Mouse (Mus musculus) CH12.LX (cell line): ENCODE measurements around the gene Psmb9. TPM values are rescaled to one million over a fixed set of nuclear protein-coding genes. Genes with fewer than 3 reads are reported as not detected.
A peak's percentile ranks its signal among the peaks of the same experiment; 100 is the strongest.

Source experiments
- DNase-seq: peaks from one replicate; pipeline ENCODE4 v3.0.0-alpha.2; 2013; ENCODE audit errors: extremely low read depth
- H3K27ac ChIP-seq: 2 replicates; pipeline ENCODE4 v1.5.1; 2012; ENCODE audit warnings: low read depth, mild to moderate bottlenecking, control low read depth, moderate library complexity; ENCODE audit not compliant: insufficient read depth
- H3K27me3 ChIP-seq: replicated peaks from 2 replicates; pipeline ENCODE3; 2012; ENCODE audit warnings: inconsistent platforms
- H3K36me3 ChIP-seq, 2 experiments: replicated peaks in 1 of 2; 2 replicates each; pipeline versions ENCODE3 to v1.6.1; 2012; ENCODE audit warnings: inconsistent platforms in 1 of 2, low read length in 1 of 2, mild to moderate bottlenecking in 1 of 2, mixed read lengths in 1 of 2, moderate library complexity in 1 of 2; ENCODE audit not compliant: control insufficient read depth in 1 of 2, insufficient read depth in 1 of 2
- H3K4me1 ChIP-seq, 2 experiments: 2 replicates each; pipeline ENCODE4 v1.6.1; 2012; ENCODE audit warnings: inconsistent platforms in 1 of 2, moderate library complexity in 1 of 2; ENCODE audit not compliant: insufficient read depth in 2 of 2, control insufficient read depth in 1 of 2
- H3K4me2 ChIP-seq: 2 replicates; pipeline ENCODE4 v1.6.1; 2012; ENCODE audit warnings: low read depth, mild to moderate bottlenecking, control low read depth; ENCODE audit not compliant: poor library complexity, insufficient read depth, severe bottlenecking
- H3K4me3 ChIP-seq, 3 experiments: fragments of 150-350 bp in 1 of 3; sonication (generic) in 1 of 3; replicated peaks in 1 of 3; 2 replicates each; pipeline versions ENCODE3 to v1.5.1; 2011 to 2012; ENCODE audit warnings: low read depth in 2 of 3, low read length in 2 of 3, mild to moderate bottlenecking in 2 of 3, moderate library complexity in 2 of 3, control low read depth in 1 of 3, improper control_type of control experiment in 1 of 3, inconsistent platforms in 1 of 3, mixed read lengths in 1 of 3; ENCODE audit not compliant: poor library complexity in 1 of 3
- H3K79me2 ChIP-seq: replicated peaks from 2 replicates; pipeline ENCODE4 v1.6.1; 2012; ENCODE audit warnings: mild to moderate bottlenecking, moderate library complexity; ENCODE audit not compliant: control insufficient read depth, poor library complexity, insufficient read depth, severe bottlenecking; ENCODE audit errors: extremely low read depth
- H3K9ac ChIP-seq: 2 replicates; pipeline ENCODE4 v1.6.1; 2012; ENCODE audit warnings: low read depth, mild to moderate bottlenecking, control low read depth, moderate library complexity; ENCODE audit not compliant: insufficient read depth
- H3K9me3 ChIP-seq: replicated peaks from 2 replicates; pipeline ENCODE3; 2012; ENCODE audit warnings: low read length, inconsistent platforms, mixed read lengths
- BHLHE40 ChIP-seq: IDR thresholded peaks from 2 replicates; pipeline ENCODE4 v1.6.1; 2011; ENCODE audit warnings: mild to moderate bottlenecking, low read depth, low read length, improper control_type of control experiment
- CHD2 ChIP-seq: IDR thresholded peaks from 2 replicates; pipeline ENCODE4 v1.6.1; 2011; ENCODE audit warnings: low read length, improper control_type of control experiment
- CTCF ChIP-seq, 2 experiments: IDR thresholded peaks in 1 of 2; conservative IDR thresholded peaks in 1 of 2; 2 replicates each; pipeline ENCODE4 v1.5.1; 2011 to 2012; ENCODE audit warnings: low read depth in 2 of 2, low read length in 2 of 2, improper control_type of control experiment in 1 of 2, inconsistent platforms in 1 of 2, mild to moderate bottlenecking in 1 of 2, moderate library complexity in 1 of 2
- E2F4 ChIP-seq: IDR thresholded peaks from 2 replicates; pipeline ENCODE4 v1.6.1; 2011; ENCODE audit warnings: low read depth, low read length, improper control_type of control experiment; ENCODE audit not compliant: insufficient replicate concordance
- ELF1 ChIP-seq: IDR thresholded peaks from 2 replicates; pipeline ENCODE4 v1.6.1; 2014; ENCODE audit warnings: low read depth, mild to moderate bottlenecking, inconsistent platforms, low read length, improper control_type of control experiment
- EP300 ChIP-seq: IDR thresholded peaks from 2 replicates; pipeline ENCODE4 v1.6.1; 2011; ENCODE audit warnings: low read length, improper control_type of control experiment
- ETS1 ChIP-seq: conservative IDR thresholded peaks from 2 replicates; pipeline ENCODE4 v1.6.1; 2012; ENCODE audit warnings: low read depth, mild to moderate bottlenecking, inconsistent platforms, low read length, improper control_type of control experiment, moderate library complexity
- GABPA ChIP-seq: IDR thresholded peaks from 2 replicates; pipeline ENCODE4 v1.6.1; 2012; ENCODE audit warnings: low read depth, low read length, improper control_type of control experiment, inconsistent platforms; ENCODE audit not compliant: insufficient replicate concordance
- HCFC1 ChIP-seq: IDR thresholded peaks from 2 replicates; pipeline ENCODE4 v1.6.1; 2012; ENCODE audit warnings: low read depth, mild to moderate bottlenecking, inconsistent platforms, low read length, improper control_type of control experiment
- JUND ChIP-seq: conservative IDR thresholded peaks from 2 replicates; pipeline ENCODE4 v1.6.1; 2011; ENCODE audit warnings: low read depth, low read length, improper control_type of control experiment
- KAT2A ChIP-seq: IDR thresholded peaks from 2 replicates; pipeline ENCODE4 v1.6.1; 2012; ENCODE audit warnings: low read length, improper control_type of control experiment, inconsistent platforms; ENCODE audit not compliant: insufficient replicate concordance
- MAX ChIP-seq: IDR thresholded peaks from 2 replicates; pipeline ENCODE4 v1.6.1; 2011; ENCODE audit warnings: low read length, improper control_type of control experiment
- MAZ ChIP-seq: IDR thresholded peaks from 2 replicates; pipeline ENCODE4 v1.6.1; 2012; ENCODE audit warnings: low read depth, mild to moderate bottlenecking, inconsistent platforms, low read length, improper control_type of control experiment, moderate library complexity
- MXI1 ChIP-seq: IDR thresholded peaks from 2 replicates; pipeline ENCODE4 v1.6.1; 2011; ENCODE audit warnings: mild to moderate bottlenecking, low read depth, low read length, improper control_type of control experiment
- MYC ChIP-seq: IDR thresholded peaks from 2 replicates; pipeline ENCODE4 v1.6.1; 2011; ENCODE audit warnings: low read depth, mild to moderate bottlenecking, improper control_type of control experiment, low read length
- NELFE ChIP-seq: IDR thresholded peaks from 2 replicates; pipeline ENCODE4 v1.6.1; 2011; ENCODE audit warnings: low read depth, low read length, improper control_type of control experiment
- NRF1 ChIP-seq: IDR thresholded peaks from 2 replicates; pipeline ENCODE4 v1.6.1; 2014; ENCODE audit warnings: low read depth, mild to moderate bottlenecking, inconsistent platforms, low read length, improper control_type of control experiment, moderate library complexity
- POLR2A ChIP-seq: IDR thresholded peaks from 2 replicates; pipeline ENCODE4 v1.6.1; 2011; ENCODE audit warnings: low read depth, mild to moderate bottlenecking, improper control_type of control experiment, low read length
- RAD21 ChIP-seq: IDR thresholded peaks from 2 replicates; pipeline ENCODE4 v1.6.1; 2011; ENCODE audit warnings: low read depth, mild to moderate bottlenecking, low read length, improper control_type of control experiment, moderate library complexity
- RCOR1 ChIP-seq: conservative IDR thresholded peaks from 2 replicates; pipeline ENCODE4 v1.6.1; 2012; ENCODE audit warnings: low read depth, mild to moderate bottlenecking, inconsistent platforms, low read length, improper control_type of control experiment
- SIN3A ChIP-seq: IDR thresholded peaks from 2 replicates; pipeline ENCODE4 v1.6.1; 2012; ENCODE audit warnings: low read length, improper control_type of control experiment, inconsistent platforms
- SMC3 ChIP-seq: IDR thresholded peaks from 2 replicates; pipeline ENCODE4 v1.6.1; 2011; ENCODE audit warnings: low read depth, low read length, improper control_type of control experiment
- TBP ChIP-seq: conservative IDR thresholded peaks from 2 replicates; pipeline ENCODE4 v1.6.1; 2011; ENCODE audit warnings: low read depth, low read length, improper control_type of control experiment
- TCF12 ChIP-seq: IDR thresholded peaks from 2 replicates; pipeline ENCODE4 v1.6.1; 2014; ENCODE audit warnings: low read depth, mild to moderate bottlenecking, inconsistent platforms, low read length, improper control_type of control experiment
- UBTF ChIP-seq: IDR thresholded peaks from 2 replicates; pipeline ENCODE4 v1.6.1; 2012; ENCODE audit warnings: low read depth, mild to moderate bottlenecking, inconsistent platforms, low read length, improper control_type of control experiment, moderate library complexity
- USF1 ChIP-seq: IDR thresholded peaks from 2 replicates; pipeline ENCODE4 v1.6.1; 2014; ENCODE audit warnings: low read depth, mild to moderate bottlenecking, inconsistent platforms, low read length, improper control_type of control experiment
- USF2 ChIP-seq: conservative IDR thresholded peaks from 2 replicates; pipeline ENCODE4 v1.6.1; 2011; ENCODE audit warnings: low read depth, low read length, improper control_type of control experiment
- ZC3H11A ChIP-seq: IDR thresholded peaks from 2 replicates; pipeline ENCODE4 v1.6.1; 2012; ENCODE audit warnings: low read depth, mild to moderate bottlenecking, inconsistent platforms, low read length, improper control_type of control experiment
- ZKSCAN1 ChIP-seq: IDR thresholded peaks from 2 replicates; pipeline ENCODE4 v1.6.1; 2012; ENCODE audit warnings: low read depth, inconsistent platforms, low read length, improper control_type of control experiment, borderline replicate concordance
- ZMIZ1 ChIP-seq: IDR thresholded peaks from 2 replicates; pipeline ENCODE4 v1.6.1; 2012; ENCODE audit warnings: low read depth, mild to moderate bottlenecking, inconsistent platforms, low read length, improper control_type of control experiment
- ZNF384 ChIP-seq: IDR thresholded peaks from 2 replicates; pipeline ENCODE4 v1.6.1; 2012; ENCODE audit warnings: low read depth, low read length, improper control_type of control experiment, inconsistent platforms
- dilution Hi-C: fragments of 300-500 bp; cut with MboI; formaldehyde crosslinking; loops from 2 replicates; pipeline ENCODE4 v1.14.3; 2020; ENCODE audit warnings: low sequenced_read_pairs; ENCODE audit not compliant: extremely low pct_unique_long_range_greater_than_20kb, extremely low pct_ligation_motif_present
- in situ Hi-C: fragments of 300-500 bp; cut with MboI; formaldehyde crosslinking; loops from 3 replicates; pipeline ENCODE4 v1.14.3; 2019; ENCODE audit warnings: low sequenced_read_pairs, low pct_ligation_motif_present, low pct_unique_long_range_greater_than_20kb, mixed read lengths
- polyA plus RNA-seq: library from polyadenylated mRNA; unstranded; fragments of >175 nt; gene quantifications from 2 replicates; pipeline ENCODE4 v1.2.1, GENCODE M21; 2012; ENCODE audit warnings: low read depth; ENCODE audit not compliant: insufficient read length
- total RNA-seq, 2 experiments: library from RNA; depleted of rRNA; stranded (reverse); fragments of 300-350 nt in 1 of 2; fragments of >200 nt in 1 of 2; gene quantifications; 2 replicates each; pipeline ENCODE4 v1.2.3; 2012 to 2014

The Psmb9 gene
- total and polyA plus RNA-seq, 3 experiments = 159 to 435 (median 192) TPM

DNA sequence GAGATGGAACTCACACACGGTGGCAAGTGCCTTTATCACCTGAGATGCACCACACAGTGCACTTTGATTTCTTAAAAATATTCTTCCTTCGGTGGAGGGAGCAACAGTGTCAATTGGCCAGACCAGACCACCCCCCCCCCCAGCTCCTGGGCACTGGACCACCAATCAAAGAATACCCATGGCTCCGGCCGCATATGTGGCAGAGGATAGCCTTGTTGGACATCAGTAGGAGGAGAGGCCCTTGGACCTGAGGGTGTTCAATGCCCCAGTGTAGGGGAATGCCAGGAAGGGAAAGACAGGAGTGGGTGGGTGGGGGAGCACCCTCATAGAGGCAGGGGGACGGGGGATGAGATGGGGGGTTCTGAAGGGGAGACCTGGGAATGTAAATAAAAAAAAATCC lies 19.2 kb upstream of the Psmb9 start:
- Histone ChIP-seq H3K9ac (no peak overlapping the region), H3K4me1 (peaks cover 11 to 38% of the 10 kb centered on the region in 2 experiments), H3K9me3 (peaks cover 8% of the 10 kb centered on the region), H3K27me3 (no peaks in the 10 kb centered on the region), H3K36me3 (peaks cover 42 to 60% of the 10 kb centered on the region in 2 experiments), H3K27ac (no peak overlapping the region), H3K4me3 (peak overlapping the region in 2 of 3 experiments; percentile 9 to 97), H3K79me2 (peaks cover 26% of the 10 kb centered on the region), H3K4me2 (peak overlapping the region; percentile 73)
- dilution Hi-C loops = no loop called here
- no peak for DNase-seq
- TF ChIP-seq CHD2 (no peak), CTCF (conservative IDR thresholded peaks at IDR 0.05 in 1 of 2, IDR thresholded peaks at IDR 0.05 in 1 of 2; ENCODE audit: low read depth in 2 of 2, low read length in 2 of 2) (no peak), EP300 (no peak), NELFE (no peak), UBTF (no peak), ZMIZ1 (no peak), ZKSCAN1 (no peak), RCOR1 (no peak), E2F4 (no peak), JUND (no peak), MYC (no peak), TBP (no peak), KAT2A (no peak), GABPA (no peak), MXI1 (no peak), ZC3H11A (no peak)
- TF ChIP-seq, all 38 proteins: peak for 0
- in situ Hi-C loops = no loop called here

DNA sequence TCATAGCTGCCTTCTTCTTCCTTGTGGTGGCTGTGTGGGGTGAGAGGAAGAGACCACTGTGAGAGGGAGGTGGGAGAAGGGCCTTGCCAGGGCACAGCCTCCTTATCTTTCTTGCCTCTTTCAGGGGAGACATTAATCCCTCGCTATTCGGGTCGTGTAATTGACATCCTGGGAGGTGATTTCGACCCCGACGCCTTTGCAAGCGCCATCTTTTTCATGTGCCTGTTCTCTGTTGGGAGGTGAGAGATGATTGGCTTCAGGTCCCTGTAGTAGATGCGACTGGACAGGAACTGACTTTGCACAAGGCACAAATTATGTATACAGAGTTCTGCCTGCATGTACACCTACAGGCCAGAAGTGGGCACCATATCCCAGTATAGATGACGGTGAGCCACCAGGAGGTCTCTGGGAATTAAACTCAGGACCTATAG lies 18.2 kb upstream of the Psmb9 start:
- dilution Hi-C loops = no loop called here
- Histone ChIP-seq H3K4me2 (peak overlapping the region; percentile 85), H3K4me3 (peak overlapping the region; percentile 80 to 97 (median 96)), H3K9ac (peak overlapping the region; percentile 93), H3K79me2 (peaks cover 31% of the 10 kb centered on the region), H3K36me3 (peaks cover 46 to 61% of the 10 kb centered on the region in 2 experiments), H3K27me3 (no peaks in the 10 kb centered on the region), H3K9me3 (peaks cover 8% of the 10 kb centered on the region), H3K4me1 (peaks cover 13 to 47% of the 10 kb centered on the region in 2 experiments), H3K27ac (peak overlapping the region; percentile 85)
- TF ChIP-seq SMC3 = peak; percentile 56
- TF ChIP-seq USF1 = no peak
- no peak for TF ChIP-seq ZKSCAN1
- TF ChIP-seq MAX = peak; percentile 64
- peak; percentile 37; the same call in 1 of the 2 replicates for TF ChIP-seq ETS1
- TF ChIP-seq ZNF384 = no peak
- TF ChIP-seq SIN3A = peak; percentile 72
- peak; percentile 85 for TF ChIP-seq TBP
- no peak for TF ChIP-seq USF2
- TF ChIP-seq MAZ = peak; percentile 44; the same call in 1 of the 2 replicates
- peak; percentile 49 for TF ChIP-seq TCF12
- TF ChIP-seq JUND = no peak
- peak; percentile 23; the same call in 1 of the 2 replicates for TF ChIP-seq NRF1
- peak; percentile 31 for TF ChIP-seq HCFC1
- peak; percentile 51; the same call in 1 of the 2 replicates for TF ChIP-seq ELF1
- TF ChIP-seq POLR2A = peak; percentile 70
- TF ChIP-seq CTCF (conservative IDR thresholded peaks at IDR 0.05 in 1 of 2, IDR thresholded peaks at IDR 0.05 in 1 of 2; ENCODE audit: low read depth in 2 of 2, low read length in 2 of 2) = peak; percentile 59 to 84; a peak in 3 of 4 replicates
- TF ChIP-seq RAD21 = peak; percentile 41
- peak; percentile 75 for TF ChIP-seq NELFE
- TF ChIP-seq BHLHE40 = no peak
- no peak for TF ChIP-seq EP300
- no peak for TF ChIP-seq GABPA
- no peak for TF ChIP-seq MXI1
- in situ Hi-C loops = no loop called here
- DNase-seq = peak; percentile 89
